Mouse (Mus musculus) heart, postnatal 4 days (tissue): Measurements from ENCODE around the gene Mettl17. TPM values are rescaled to one million over a fixed set of nuclear protein-coding genes. Genes with fewer than 3 reads are reported as not detected.
A peak's percentile ranks its signal among the peaks of the same experiment; 100 is the strongest.
"Not testable (repeated sequence)": the region's sequence is repeated elsewhere in the genome, so short reads cannot be mapped to it uniquely, and the experiment has no call there.

Experiments used
- DNase-seq: peaks from one replicate; pipeline ENCODE4 v3.0.0; 2021
- total RNA-seq, 2 experiments: library from RNA; stranded (reverse); gene quantifications; 2 replicates each; pipeline ENCODE4 v1.2.3; 2021

Mettl17 gene
- total RNA-seq, 2 experiments from 2014 or later = 17.9 to 25.7 TPM

DNA sequence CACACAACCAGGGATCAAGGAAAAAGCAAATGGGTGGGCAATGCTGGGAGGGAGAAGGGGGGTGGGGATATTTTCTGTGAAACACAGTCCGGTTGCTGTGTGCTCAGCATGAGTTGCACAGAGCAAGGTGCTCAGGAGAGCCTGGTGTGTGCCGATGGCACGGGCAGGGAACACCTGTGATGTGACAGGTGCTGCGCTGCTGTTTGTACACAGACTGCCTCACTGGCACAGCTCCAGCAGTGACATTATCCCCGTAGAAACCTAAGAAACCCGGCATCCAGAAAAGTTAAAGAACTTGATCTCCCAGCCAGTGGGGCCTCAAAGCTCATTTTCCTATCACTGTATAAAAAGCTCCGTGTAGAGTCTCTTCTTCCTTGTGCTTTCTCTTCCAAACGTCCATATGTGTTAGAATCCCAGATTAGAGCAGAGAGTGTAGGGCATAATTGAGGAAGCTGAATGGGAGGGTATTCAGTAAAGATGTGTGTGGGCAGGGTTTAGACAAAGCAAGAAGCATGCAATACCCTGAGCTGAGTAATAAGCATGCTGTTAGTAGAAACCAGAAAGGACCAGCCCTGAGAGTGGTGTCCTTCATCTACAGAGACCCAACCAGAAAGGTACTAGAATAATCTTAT is 12.0 kb downstream of the Mettl17 start:
- no peak for DNase-seq

DNA sequence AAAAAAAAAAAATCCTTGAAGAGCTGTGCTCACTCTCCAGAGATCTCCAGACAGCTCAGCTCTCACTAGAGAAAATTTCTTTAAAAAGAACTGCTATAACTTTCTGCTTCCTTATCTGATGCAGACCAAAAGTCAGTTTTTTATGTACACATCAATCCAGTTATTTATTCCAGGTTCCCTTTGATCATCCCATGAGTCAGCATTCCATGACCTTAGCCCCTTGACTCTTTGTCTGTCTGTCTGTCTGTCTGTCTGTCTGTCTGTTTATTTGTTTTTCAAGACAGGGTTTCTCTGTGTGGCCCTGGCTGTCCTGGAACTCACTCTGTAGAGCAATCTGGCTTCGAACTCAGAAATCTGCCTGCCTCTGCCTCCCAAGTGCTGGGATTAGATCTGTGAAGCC is 14.7 kb downstream of the Mettl17 start:
- no peak for DNase-seq

DNA sequence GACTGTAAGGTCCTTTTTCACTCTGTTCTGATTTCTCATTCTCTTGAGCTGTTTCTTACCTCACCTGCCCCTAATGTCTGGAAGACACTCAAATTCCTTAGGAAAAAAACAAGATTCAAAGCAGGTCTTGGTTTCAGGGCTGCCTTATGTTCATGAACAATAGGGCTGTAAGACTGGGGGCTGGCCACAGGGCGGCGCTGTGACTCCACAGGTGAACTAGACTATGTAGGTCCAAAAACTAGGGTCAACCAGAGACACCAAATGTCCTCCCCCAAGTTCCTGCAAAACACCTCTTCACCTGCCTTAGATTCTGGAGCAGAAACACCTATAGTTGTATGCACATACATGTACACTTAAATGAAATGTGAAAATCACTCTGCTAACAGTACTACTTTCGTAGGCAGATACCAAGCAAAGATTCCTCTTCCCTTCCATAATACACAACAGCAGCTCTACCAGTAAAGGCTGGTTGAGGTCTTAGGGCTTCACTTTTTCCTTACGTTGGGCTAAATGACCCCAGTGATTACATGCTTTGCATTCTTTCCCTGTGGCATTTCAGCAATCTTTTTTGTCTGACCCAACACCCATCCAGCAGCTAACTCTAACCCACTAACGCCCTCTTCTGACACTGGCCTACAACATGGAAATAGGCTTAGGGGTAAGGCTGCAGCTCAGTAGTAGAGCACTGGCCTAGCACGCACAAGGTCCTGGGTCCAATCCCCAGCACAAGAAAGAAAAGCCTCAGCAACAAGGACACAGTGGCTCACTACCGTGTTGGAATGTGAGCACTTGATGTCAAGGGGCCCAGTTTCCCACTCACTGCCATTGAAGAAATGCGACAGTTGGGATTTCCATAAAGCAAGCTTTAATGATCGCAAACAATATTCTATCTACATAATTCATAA is 18.4 kb downstream of the Mettl17 start:
- DNase-seq = peak; percentile 90

DNA sequence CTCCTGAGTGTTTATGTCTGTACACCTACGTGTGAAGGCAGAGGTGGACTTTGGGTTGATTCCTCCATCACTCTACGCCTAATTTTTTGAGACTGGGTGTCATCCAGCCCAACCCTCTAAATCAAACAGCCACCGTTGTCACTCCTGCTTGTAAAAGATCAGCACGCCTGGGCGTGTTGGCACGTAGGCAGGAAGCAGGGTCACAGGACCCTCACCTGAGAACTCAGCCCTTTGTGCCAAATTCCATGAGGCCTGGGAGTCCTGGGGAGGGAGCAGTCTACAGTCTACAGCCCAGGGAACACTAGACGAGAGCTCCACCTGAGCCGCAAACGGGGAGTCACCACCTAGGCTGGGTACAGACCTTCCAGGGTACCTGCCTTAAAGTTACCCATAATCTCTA is 19.1 kb downstream of the Mettl17 start:
- DNase-seq = no peak

DNA sequence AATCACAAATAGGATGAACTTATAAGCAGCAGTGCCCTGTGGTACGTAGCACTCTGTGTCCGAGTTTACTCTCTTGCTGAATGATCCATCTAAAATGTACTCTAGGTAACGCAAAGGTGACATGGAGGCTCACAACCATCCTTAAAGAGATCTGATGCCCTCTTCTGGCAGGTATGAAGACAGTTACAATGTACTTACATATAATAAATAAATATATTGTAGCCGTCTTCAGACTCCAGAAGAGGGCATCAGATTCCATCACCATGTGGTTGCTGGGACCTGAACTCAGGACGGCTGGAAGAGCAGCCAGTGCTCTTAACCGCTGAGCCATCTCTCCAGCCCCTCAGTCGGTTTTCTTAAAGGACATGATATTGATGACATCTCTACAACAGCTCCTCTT is 20.1 kb downstream of the Mettl17 start:
- DNase-seq = no peak

DNA sequence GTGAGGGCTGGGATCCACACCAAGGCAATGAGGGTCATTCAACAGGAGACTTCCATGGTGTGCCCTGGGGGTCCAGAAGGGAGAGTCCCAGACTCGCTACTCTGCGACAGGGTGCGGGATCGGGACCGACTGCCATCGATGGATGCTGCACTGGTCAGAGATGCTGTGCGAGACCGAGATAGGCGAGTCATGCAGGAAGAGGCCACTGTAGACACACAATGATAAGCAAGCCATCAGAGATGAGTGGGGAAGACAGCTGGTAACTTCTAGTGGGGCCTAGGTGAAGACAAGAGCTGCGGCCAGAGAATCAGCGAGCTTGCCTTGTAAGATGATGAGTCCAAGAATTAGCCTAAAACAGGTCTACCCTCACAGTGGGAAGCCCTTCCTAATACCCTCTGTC is 21.5 kb downstream of the Mettl17 start:
- DNase-seq = no peak

DNA sequence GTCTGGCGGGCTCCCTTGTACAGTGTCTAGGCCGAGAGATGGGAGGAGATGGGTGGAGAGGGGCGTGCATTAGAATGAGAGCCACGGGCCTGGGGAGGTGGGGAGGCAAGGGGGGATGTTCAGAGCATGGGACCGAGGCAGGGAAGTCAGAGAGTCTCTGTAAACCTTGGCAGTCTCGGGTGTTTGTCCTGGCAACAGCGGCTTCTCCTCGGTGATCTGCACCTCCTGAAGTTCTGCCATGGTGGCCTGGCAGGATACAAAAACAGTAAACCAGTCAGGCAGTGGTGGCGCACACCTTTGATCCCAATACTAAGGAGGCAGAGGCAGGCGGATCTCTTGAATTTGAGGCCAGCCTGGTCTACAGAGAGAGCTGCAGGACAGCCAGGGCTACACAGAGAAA is 26.7 kb downstream of the Mettl17 start:
- no peak for DNase-seq

DNA sequence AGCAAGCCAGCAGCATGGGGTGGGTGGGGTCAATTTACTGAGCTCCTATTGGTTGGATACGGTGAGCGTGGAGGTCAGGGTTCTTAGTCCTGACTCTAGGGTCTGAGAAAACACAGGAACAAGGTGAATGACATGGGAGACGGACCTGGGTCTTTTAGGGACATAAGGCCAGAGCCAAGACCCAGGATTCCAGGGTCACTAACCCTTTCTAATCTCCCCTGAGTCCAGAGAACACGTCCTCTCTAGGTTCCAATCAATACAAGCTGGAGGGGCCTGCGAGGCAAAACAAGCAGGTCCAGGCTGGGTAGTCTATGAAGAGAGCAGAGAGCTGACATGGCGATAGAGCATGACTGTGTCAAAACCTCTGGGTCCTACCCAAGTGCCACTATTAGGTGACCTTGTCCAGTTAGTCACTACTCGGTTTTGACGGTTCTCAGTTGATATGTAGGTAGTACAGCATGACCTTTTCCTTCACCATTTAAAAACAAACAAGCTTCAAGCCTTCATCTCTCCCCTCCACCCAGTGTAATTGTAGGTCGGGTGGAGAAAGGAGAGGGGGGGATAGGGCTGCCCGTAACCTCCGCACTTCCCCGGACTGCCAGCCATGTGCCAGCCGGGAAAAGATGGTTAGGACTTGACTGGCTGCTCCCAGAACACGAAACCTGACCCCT is 27.9 kb downstream of the Mettl17 start:
- DNase-seq = peak; percentile 27

DNA sequence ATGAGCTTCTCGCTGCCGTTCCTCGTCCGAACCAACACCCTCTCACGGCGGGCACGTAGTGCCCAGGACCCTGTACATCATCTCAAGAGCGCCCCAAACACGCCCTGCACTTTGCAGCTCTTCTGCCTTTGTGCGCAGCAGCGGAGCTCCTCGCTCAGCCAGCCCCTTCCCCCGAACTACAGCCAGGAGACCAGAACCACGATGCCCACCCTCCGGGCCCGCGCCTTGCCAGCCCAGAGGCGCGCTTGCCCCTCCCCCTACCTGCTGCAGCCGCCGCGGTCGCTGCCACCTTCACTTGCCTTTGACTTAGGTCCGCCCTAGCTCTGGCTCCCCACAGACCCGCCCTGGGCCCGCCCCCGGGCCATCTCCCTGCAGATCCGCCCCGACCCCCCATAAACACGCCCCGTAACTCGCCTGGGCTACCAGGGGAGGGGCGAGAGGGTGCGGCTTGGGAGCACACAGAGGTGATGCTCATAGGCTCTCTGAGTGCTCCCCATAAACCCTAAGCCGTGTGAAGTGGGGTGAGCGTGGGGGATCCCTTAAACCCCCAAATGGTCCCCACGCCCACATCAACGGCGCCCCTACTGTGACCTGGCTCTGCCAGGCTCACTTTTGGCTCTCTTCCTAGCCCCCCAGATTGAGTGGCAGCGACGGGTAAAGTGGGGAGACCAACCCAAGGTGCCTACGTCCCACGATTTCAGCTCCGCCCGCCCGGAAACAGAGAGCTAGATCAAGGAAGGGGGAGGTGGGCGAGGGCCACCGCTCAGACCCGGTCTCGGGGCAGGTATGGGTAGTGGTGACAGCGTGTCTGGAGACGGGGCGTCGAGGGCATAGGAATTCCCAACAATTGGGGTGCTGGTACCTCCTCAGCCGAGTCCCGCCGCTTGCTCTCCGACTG is 28.7 kb downstream of the Mettl17 start:
- DNase-seq = peak; percentile 88

DNA sequence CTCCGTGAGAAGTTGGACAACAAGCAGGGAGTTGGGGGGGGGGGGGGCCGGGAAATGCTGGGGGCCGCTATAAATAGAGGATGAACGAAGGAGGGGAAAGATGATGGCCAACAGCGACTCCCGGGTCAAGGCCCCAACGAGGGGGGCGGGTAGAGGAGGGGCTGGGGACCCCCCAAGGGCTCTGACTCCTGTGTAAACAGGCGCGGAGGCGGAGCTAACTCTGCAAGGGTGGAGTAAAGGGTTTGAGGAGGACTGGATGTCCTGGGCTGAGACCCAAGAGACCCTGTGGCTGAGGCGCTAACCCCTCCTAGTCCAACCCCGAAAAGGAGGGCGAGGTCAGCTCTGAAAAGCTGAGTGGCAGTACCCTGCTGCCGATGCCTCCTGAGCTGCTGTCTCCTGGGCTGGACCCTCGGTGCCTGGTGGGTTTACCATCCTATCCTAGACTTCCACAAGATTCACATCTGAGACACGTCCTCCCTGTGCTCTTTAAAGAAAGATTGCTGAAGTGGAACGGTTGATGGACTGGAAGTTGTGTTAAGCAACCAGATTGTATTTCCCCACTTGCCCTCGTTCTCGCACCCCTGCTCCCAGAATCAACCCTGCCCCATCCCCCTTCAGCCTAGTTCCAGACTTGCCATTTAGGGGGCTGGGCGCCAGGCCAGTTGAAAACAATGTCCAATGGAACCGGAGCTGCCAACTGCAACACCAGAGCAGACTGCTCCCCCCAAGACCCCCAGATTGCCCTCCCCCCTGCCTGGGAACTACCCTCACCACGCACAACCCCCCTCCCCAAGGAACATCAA is 29.5 kb downstream of the Mettl17 start, which contains the start of gene Ndrg2:
TSS of gene Ndrg2 (minus strand) at position 199 of the 803 bp plus-strand sequence.
- peak; percentile 83 for DNase-seq

DNA sequence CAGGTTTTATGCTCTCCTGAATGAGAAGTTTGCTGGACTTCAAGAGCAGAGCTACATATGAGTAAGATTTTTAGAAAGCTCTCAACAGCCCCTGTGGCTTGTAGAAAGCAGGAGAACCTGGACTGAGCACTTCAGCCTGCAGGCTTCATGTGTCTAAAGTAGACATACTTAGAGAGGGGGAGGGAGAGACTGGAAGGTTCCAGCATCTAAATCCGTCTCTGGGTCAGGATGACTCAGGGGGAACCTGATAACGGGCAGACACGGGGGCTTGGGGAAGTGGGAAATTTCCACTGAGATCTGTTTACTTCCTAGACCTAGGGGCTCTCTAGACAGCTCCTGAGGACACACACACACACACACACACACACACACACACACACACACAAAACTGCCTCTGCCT is 30.4 kb downstream of the Mettl17 start:
- peak; percentile 36 for DNase-seq

DNA sequence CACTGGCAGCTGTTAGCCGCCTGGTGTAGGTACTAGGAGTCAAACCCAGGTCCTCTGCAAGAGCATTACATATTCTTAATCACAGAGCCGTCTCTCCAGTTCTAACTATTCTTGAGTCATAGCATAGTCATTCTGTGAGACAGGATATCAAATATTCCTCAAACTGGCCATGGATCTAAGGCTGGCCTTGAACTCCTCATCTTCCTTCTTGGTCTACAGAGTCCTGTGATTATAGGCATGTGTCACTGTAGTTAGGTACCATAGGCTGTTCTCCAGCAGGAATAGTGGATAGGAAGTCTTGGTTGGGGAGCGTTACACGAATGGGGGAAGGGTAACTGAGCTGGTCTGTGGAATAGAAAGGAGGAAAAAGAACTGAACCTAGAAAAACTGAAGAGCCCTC is 31.9 kb downstream of the Mettl17 start:
- DNase-seq = no peak

DNA sequence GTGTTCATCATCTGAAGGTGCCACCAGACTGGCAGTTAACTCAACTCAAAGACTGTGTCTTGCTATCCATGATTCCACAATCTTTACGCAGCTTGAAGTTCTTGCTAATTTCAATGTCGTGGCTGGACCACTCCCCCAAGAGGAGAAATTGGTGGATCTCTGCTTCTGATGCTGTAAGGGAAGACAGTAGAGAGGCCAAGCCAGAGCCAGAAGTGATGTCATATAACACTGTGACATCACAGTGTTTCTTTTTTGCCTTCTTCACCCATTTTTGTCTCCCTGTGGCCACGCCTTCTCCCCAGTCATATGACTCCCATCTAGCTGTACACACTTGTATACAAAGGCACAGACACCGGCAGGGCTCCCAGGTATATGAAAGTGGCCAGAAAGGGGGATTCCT is 33.5 kb downstream of the Mettl17 start, which contains the start of gene Tppp2:
TSS of gene Tppp2 (plus strand) at position 301 of the 400 bp plus-strand sequence.
- DNase-seq = no peak

DNA sequence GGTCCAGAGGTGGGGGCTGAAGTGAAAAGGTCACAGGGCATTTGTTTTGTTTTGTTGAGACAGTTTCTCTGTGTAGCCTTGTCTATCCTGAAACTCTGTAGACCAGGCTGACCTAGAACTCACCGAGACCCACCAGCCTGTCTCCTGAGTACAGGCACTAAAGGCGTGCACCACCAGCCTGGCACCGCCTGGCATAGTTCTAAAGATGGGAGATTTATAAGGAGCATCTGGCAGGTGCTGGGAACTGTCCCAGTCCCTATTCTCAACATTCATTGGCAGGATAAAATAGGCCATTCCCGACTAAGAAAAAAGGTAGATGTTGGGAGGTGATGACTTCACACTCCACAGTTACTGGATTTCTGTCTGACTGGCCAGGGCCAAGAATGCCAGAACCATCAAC is 34.3 kb downstream of the Mettl17 start:
- DNase-seq = no peak

DNA sequence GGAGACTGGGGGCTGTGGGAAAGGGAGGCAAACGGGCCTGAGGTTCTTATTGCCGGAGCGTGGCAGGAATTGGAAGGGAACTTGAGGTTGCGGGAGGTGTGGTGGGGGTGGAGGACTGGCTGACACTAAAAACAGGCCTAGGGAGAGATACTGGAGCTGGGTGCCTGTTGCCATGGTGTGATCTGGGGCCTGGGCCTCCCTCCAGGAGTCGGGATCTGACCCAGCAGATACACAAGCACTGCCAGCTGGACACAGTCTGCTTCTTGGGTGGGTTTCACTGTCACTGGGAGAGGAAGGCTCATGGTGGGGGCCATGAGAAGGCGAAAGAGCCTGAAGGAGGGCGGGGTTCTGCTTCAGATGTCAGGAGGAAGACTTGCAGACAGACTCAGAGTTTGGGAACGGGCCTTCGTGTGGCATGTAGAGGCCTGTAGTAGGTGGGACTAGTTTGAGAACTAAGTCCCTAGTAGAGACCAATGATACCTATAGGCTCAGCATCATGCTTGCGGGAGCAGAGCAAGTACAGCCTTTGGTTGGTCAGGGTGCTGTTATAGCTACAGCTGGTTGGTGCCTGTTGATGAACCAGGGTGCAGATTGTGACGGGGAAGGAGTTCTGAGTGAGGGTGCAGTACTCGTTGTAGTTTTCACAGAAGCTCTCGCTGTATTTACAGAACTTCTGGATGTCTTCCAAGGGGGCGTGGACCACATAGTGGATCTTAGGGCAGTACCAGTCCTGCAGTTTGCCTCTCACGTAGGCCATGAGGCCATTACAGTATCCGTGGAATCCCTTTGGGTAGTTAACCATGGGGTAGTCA is 37.3 kb downstream of the Mettl17 start:
- peak; percentile 68 for DNase-seq

DNA sequence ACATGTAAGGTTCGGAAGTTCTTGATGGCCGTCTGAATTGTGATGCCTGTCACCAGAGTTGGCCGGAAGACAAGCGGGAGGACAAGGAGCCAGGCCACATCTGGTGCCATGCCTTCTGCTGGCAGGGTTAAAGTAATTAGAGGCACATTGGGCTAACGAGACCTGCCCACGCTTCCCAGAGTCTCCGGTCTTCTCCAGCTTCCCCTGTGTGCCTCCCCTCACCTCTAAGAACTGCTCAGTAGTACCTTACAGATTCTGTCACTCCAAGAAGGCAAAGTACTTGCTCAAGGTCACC is 37.9 kb downstream of the Mettl17 start, which contains the start of gene Rnase13:
TSS of gene Rnase13 (minus strand) at position 203 of the 295 bp plus-strand sequence.
- DNase-seq = no peak

DNA sequence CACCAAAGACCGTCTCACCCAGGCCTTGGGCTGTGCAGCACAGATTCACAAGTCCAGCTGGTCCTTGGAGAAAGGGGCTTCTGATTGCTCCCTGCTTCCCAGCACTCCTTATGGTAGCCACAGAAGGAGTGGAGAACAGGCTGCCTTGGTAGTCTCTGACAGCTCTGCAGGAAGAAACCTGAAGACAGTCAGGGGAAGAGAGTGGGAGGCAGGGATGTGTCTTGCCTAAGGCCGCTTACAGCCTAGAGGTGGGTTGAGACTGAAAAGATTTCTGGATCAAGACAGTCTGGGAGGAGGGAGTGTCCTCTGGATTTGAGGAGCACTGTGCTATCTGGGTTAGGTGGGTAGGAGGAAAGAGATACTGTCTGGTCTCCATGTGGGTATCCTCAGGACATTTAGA is 38.3 kb downstream of the Mettl17 start:
- no peak for DNase-seq

DNA sequence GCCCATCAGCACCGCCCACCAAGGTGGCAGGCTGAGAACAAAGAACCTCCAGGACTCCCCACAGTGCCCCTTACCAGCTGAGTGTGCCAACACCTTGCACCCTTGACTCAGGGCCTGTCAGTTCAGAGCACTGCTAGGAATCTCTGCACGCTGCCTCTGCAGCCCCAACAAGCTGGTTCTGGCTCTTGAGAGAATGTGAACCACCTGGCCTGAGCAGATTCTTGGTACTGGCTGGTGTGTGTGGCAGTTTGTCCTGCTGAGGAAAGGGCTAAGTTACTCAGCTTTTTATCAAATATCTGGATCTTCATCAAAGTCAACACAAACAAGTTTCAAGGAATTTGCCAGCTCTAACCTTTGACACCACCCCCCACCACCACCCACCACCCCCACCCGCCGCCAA is 38.9 kb downstream of the Mettl17 start:
- no peak for DNase-seq

DNA sequence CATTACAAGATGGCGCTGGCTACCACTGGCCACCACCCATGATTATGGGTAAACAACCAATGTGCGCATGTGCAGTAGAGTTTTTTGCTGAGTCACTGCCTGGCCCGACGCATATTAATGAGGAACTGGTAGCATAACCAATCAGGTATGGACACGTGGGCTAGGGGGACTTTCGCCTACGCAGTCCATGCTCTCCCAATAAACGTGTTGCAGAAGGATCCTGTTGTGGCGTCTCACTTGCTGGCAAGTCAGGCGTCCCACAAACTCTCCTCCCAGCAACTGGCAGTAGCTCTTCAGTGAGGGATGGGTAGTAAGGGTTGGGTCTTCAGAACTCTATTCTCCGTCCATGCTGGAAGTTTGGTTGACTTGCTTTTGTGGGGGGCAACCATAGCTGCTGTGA is 42.3 kb downstream of the Mettl17 start:
- not testable (repeated sequence) for DNase-seq

DNA sequence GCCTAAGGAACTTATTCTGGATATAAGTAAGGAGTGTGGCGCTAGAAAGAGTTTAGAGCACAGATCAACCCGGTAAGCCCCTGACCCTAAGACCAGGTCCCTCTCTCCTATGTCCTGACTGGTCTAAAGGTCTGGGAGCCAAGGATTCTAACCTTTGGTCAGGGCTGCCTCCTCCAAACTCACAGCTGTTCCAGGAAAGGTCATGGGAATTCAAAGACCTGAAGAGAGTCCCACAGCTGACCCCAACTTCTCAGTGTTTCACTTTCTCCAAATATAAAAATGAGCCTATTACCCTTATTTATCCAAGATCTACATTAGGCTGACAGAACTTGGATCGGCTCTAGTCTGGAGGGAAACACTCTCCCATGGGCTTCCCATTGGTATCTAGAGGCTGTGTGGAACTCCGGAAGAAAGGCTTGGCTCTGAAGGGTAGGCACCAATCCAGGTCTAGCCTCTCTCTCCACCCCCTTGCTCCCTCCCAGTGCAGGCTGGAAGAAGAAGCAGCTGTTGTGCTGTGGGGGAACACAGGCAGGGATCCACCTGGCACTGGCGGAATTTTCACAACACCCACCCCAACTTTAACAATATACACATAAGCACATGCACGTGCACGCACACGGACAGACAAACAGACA is 44.8 kb downstream of the Mettl17 start:
- DNase-seq = peak; percentile 74
